Mouse (Mus musculus) thymus, postnatal 10 days (tissue): Measurements from ENCODE around the gene Lrrtm3.

Experiments used
- DNase-seq, 2 experiments: peaks; one replicate each; pipeline ENCODE4 v3.0.0; 2021; ENCODE audit warnings: low spot score in 2 of 2

Lrrtm3 gene

GRCm38 (mm10) chr10:64089680-64090460 lies at the start of gene Lrrtm3:
Lrrtm3 (minus strand) TSS chr10:64090277.
- no peak for DNase-seq

- no peak for DNase-seq
These were observed 45.4 kb upstream of the Lrrtm3 start for GRCm38 (mm10) chr10:64135481-64135880.

- DNase-seq = no peak
These were observed 43.4 kb upstream of the Lrrtm3 start for GRCm38 (mm10) chr10:64133461-64133860.

- DNase-seq = no peak
These were observed 40.5 kb upstream of the Lrrtm3 start for GRCm38 (mm10) chr10:64130397-64131150.

- DNase-seq = no peak
These were observed 28.8 kb upstream of the Lrrtm3 start for GRCm38 (mm10) chr10:64118833-64119232.

- no peak for DNase-seq
These were observed 25.2 kb upstream of the Lrrtm3 start for GRCm38 (mm10) chr10:64115246-64115645.

GRCm38 (mm10) chr10:64096532-64096931 lies 6.5 kb upstream of the Lrrtm3 start:
- DNase-seq = no peak

GRCm38 (mm10) chr10:64088774-64089460 lies 1.2 kb downstream of the Lrrtm3 start:
- DNase-seq = no peak

- DNase-seq = no peak
These were observed 1.9 kb downstream of the Lrrtm3 start for GRCm38 (mm10) chr10:64087936-64088773.

- DNase-seq = no peak
These were observed 2.6 kb downstream of the Lrrtm3 start for GRCm38 (mm10) chr10:64087521-64087920.

- no peak for DNase-seq
These were observed 3.3 kb downstream of the Lrrtm3 start for GRCm38 (mm10) chr10:64086567-64087391.

- DNase-seq = no peak
These were observed 3.9 kb downstream of the Lrrtm3 start for GRCm38 (mm10) chr10:64086183-64086566.

- DNase-seq = no peak
These were observed 5.6 kb downstream of the Lrrtm3 start for GRCm38 (mm10) chr10:64084465-64084864.

- DNase-seq = no peak
These were observed 6.3 kb downstream of the Lrrtm3 start for GRCm38 (mm10) chr10:64083813-64084212.

GRCm38 (mm10) chr10:64082345-64082744 lies 7.7 kb downstream of the Lrrtm3 start:
- no peak for DNase-seq

GRCm38 (mm10) chr10:64076410-64077052 lies 13.5 kb downstream of the Lrrtm3 start:
- DNase-seq = no peak

GRCm38 (mm10) chr10:64075944-64076343 lies 14.1 kb downstream of the Lrrtm3 start:
- no peak for DNase-seq

- no peak for DNase-seq
These were observed 26.4 kb downstream of the Lrrtm3 start for GRCm38 (mm10) chr10:64063704-64064103.

- no peak for DNase-seq
These were observed 40.1 kb downstream of the Lrrtm3 start for GRCm38 (mm10) chr10:64049946-64050345.

- no peak for DNase-seq
These were observed 40.9 kb downstream of the Lrrtm3 start for GRCm38 (mm10) chr10:64049151-64049550.
